Mouse (Mus musculus): ENCODE results near the gene Kdm2b. TPM values are rescaled to one million over a fixed set of nuclear protein-coding genes. Genes with fewer than 3 reads are reported as not detected.
"Not testable (repeated sequence)": the region's sequence is repeated elsewhere in the genome, so short reads cannot be mapped to it uniquely, and the experiment has no call there.

Kdm2b gene
- total RNA-seq, 2 experiments from 2014 or later: 140 to 144 TPM

DNA sequence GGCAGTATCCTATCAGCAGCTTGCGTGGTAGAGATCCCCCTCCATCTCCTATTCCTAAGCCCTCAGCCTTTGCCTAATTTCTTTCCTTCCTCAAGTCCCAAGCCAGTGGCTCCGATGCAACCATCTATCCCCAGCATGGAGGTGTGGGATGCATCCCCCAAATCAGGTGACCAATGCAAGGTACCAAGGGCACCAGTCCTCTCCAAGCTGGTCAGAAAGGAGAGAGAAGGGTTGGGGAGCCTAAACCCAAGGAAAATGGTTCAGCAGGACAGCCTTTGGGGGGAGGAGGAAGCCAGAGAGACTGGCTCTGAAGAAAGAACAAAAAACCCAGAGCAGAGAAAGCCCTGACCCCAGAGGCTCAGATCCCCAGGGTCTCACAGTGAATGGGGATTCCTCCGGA lies 4.3 kb downstream of the Kdm2b start:
- no peak for DNase-seq
- intact Hi-C loops (cut with DNase I): no loop called here

DNA sequence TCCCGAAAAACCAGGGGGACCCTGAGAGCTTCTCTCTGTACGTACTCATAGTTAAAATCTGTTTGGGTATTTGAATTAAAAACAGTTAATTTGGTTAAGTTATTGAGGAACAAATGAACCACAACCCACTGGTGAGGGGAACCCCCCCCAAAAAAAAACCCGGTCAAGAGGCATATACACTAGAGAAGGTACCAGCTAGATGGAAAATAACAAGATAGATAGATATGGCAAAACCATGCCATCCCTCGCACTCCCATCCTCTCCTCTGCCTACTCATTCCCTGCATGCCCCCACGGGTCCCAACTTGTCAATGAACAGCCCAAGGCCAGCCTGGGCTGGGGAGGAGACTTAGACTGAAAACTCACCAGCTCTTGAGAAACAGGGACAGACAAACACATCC lies 5.1 kb downstream of the Kdm2b start:
- intact Hi-C loops (cut with DNase I): no loop called here
- DNase-seq: no peak

DNA sequence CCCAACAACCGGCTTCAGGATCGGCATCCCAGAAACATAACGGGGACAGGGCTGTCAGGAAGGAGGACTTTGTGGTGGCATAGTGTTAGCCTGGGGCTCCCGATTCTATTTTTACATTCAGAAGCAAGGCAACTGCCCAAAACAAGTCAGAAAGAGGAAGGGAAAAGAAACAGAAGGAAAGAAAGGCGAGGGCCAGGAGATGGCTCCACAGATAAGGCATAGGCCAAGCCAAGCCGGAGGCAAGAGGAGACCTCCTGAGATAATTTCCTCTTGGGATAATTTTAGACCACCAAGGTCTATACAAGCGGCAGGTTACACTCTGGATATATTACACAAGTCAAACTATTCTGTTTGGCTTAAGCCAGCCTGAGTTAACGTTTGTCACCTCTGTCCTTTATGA lies 10.7 kb downstream of the Kdm2b start:
- intact Hi-C loops (cut with DNase I): loop anchor here (10.0 kb wide), 1 partner anchor 66 kb away; the partner anchor contains the start of gene Morn3
- no peak for DNase-seq

DNA sequence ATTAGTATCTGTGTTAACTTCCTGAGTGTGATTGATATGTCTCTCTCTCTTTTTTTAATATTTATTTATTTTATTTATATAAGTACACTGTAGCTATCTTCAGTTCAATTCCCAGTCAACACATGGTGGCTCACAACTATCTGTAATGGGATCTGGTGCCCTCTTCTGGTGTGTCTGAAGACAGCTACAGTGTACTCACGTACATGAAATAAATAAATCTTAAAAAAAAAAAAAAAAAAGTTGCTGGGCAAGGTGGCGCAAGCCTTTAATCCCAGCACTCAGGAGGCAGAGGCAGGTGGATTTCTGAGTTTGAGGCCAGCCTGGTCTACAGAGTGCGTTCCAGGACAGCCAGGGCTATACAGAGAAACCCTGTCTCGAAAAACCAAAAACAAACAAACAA lies 14.9 kb downstream of the Kdm2b start:
- DNase-seq: not testable (repeated sequence)
- intact Hi-C loops (cut with DNase I): loop anchor here (10.0 kb wide), 1 partner anchor 70 kb away; the partner anchor contains the start of gene Morn3

DNA sequence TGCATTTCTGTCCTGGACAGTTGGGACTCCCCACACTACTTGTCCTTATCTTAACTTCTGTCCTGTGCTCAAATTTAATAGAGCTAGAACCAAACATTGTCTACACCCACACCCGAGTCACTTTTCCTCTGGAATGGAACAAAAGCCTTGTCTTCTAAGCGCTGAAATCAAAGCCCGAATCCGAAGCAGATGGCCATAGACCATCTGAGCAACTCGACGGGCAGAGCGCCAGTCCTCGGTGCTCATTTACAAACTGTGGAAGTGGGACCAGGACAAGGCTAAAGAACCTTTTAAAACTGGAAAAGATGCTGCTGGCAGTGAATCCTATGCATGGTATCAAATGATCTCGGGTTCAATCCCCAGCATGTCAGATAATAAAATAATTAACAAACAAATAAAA lies 17.5 kb downstream of the Kdm2b start:
- intact Hi-C loops (cut with DNase I): loop anchor here (10.0 kb wide), 1 partner anchor 73 kb away; the partner anchor contains the start of gene Morn3
- DNase-seq: peak; percentile 77

DNA sequence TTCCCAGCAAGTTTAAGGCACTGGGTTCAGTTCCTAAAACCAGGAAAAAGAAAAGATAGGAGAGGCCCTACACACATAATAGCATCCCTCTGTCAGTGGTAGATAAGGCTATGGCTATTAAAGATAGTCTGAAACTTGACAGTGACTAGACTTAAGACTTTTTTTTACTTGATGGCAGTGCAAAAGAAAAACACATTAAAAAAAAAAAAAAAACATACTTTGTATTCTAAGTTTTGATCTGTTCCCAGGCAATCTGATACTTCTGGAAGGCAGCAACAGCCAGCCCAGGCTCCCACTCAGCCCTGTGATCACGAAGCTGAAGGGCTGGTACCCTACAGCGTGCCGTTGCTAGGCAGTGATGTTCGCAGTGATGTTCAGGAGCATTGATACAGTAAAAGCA lies 18.2 kb downstream of the Kdm2b start:
- DNase-seq: no peak
- intact Hi-C loops (cut with DNase I): loop anchor here (10.0 kb wide), 1 partner anchor 73 kb away; the partner anchor contains the start of gene Morn3

DNA sequence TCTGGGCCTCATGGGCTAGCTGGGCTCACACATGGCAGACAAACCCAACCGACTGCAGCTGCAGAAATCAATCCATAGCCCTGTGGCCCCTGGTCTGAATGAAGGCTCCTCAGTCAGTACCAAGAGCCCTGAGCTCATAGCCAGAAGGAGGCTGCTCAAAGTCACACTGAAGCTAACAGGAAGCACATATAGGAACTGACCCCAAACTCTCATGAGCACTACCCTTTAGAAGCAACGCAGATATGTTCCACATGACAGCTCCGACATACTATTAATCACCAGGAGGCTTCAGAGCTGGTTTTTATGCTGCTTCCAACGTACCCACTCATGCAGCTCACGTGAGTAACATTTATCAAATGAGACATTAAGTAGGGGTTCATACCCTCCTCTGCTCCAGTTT lies 19.6 kb downstream of the Kdm2b start:
- intact Hi-C loops (cut with DNase I): loop anchor here (10.0 kb wide), 1 partner anchor 75 kb away; the partner anchor contains the start of gene Morn3
- DNase-seq: no peak

DNA sequence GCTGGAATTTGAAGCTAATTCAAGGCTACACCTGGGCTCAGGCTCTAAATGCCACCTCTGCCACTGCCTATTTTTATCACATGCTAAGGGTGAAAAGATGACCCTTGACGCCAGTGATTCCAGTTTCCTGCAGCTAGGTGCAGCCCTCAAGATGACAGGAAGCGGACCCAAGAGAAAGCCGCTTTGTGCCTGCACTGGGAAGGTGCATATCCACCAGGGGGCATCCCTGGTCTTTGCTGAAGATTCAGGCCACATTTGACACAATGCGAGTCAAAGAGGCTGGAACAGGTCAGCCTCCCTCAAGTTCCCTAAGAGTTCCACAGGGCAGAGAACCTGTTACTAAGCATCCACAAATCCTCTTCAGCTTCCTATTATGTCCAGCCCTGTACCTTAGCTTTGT lies 21.3 kb downstream of the Kdm2b start:
- intact Hi-C loops (cut with DNase I): no loop called here
- peak; percentile 77 for DNase-seq

DNA sequence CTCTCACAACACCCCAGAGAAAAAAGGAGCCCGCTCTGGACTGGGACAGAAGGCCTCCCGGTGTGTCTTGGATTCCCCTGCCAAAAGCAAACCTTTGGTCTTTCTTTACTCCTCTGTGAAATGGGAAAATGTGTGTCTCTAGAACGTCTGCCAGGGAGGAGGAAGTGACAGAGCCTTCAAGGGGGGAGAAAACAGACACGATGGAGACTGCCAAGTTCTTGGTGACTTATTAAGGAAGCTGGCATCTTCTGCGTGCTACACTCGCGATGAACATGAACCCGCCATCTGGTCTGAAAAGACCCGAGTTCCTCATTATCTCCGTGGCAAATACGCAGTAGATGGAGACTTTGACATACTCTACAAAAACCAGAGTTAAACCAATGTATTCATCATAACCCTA lies 24.2 kb downstream of the Kdm2b start:
- intact Hi-C loops (cut with DNase I): no loop called here
- no peak for DNase-seq

DNA sequence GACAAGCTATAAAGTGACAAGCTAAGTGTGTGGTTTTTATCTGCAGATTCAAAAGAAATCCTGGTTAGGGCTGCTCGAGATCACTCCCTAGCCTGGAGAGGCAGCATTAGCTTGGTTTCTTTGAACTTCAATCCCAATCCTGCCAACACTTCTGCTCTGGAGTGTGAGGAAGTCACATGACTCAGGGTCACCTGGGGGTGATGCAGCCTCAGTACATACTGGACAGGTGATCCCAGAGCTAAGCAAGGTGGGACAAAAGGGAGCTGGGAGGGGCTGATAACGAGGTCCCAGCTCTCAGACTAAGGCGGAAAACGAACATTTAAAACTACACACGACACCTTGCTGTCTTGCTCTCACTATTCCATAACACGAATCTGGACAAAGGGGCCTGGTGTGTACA lies 24.8 kb downstream of the Kdm2b start:
- intact Hi-C loops (cut with DNase I): no loop called here
- no peak for DNase-seq

DNA sequence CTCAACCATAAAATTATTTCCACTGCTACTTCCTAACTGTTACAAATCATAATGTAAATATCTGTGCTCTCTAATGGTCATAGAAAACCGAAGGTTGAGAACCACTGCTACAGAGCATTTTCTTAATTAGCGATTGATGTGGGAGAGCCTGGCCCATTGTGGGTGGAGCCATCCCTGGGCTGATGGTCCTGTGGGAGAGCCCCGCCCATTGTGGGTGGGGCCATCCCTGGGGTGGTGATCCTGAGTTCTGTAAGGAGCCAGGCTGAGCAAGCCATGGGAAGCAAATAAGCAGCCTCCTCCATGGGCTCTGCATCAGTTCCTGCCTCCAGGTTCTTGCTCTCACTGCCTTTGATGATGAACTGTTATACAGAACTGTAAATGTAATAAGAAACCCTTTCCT lies 27.7 kb downstream of the Kdm2b start:
- intact Hi-C loops (cut with DNase I): no loop called here

DNA sequence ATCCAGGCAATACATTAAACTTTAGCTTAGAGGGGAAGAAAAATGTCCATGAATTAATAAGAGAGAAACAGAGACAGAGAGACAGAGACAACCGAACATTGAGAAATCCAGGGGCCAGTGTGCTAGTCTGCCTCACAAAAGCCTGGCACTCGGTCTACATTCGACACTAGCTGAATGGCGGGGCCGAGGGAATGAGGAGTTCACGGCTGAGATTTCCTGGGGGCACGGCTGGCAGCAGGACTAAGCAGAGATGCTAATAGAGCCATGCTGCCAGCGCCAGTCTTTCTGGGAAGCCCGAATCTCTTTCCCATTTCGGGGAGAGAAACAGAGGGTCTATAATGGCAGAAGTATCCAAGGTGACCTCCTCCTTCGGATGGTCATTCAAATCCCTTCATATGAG lies 30.2 kb downstream of the Kdm2b start:
- intact Hi-C loops (cut with DNase I): no loop called here
- peak; percentile 29 for DNase-seq

More for the DNA sequence above, 27.7 kb downstream of the Kdm2b start:
- DNase-seq: no peak

DNA sequence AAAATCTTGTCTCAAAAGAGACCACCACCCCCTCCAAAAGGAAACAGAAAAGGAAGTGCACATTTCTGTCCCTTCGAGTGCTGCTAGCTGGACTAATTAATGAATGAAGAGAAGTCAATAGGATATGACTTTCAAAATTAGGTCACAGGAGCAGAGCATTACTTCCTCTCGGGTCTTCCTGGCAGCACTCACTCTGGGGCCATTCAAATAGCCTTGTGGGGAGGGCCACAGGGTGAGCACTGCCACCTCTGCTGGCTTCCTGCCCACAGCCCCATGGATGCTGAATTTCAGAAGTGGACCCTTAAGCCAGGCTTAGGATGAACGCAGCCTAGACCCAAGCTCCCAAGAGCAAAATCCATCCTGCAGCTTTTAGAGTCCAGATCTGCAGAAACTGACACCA lies 33.6 kb downstream of the Kdm2b start:
- intact Hi-C loops (cut with DNase I): no loop called here
- DNase-seq: no peak

DNA sequence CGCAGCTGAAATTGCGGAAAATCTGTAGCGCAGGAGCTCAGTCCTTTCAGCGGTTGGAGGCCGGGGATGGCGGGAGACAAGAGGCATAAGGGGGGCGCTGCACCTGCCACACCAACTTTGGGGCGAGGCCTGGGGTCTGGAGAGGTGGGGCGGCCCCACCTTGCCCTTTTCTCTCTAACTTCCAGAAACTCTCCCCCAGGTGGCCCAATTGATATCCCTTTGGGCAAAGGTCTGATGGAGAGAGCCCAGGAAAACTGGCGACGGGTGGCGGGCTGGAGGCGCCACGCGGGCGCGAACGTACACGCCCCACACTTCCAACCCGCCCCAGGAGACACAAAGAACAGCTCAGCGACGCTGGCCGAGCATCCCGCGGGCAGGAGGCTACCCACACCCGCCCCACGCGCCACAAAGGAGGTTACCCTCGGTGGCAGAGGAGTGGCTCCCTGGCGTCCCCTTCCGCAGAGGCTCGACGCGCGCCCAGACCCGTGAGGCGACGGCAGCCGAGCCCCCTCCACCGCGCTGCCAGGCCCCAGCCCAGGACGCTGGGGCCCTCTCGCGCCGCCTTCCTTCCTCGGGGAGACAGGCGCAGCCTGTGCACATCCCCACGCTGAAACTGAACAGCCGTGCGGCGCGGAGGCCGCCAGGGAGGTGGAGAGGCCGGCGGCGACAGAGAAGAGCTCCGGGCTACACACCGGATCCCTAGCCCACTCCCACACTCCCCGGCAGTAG lies 37.5 kb downstream of the Kdm2b start:
- intact Hi-C loops (cut with DNase I): no loop called here
- peak; percentile 18 for DNase-seq

DNA sequence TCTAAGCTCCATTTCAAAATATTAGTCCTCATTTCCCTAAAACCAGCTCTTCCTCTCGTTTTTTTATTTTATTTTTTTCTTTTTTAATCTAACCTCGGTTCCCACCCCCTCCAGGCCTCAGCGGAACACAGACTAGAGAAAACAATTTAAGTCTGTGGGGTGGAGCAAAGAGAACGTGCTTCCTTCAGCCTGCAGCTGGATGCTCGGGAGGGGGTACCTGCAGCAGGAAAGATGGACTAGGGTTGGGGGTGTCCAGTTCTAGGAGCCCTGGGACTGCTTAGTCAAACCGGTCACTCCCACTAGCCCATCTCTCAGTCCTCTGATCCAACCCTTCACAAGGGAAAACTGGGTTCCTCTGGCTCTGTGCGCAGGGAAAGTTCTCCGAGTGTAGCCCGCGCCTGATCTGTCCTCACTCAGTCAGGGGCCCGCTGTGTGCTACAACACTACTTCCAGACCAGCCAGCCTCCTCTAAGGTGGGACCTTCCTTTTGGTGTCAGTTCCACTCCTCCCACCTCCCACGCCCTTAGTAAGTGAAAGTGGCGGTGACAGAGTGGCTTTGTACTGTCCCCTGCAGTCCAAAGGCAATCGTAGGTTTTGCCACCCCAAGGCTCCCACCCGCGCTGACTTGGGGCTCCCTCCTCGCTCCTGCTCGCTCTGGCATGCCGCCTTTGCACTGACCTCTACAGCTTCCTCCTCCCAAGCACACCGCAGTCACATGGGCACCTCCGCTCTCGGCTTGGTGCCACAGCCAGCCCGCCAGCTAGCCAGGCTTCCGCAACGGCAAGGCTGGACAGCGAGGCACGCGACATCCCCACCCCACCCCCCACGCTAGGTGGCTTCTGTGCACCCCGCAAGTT lies 38.3 kb downstream of the Kdm2b start:
- intact Hi-C loops (cut with DNase I): no loop called here
- peak; percentile 59 for DNase-seq

DNA sequence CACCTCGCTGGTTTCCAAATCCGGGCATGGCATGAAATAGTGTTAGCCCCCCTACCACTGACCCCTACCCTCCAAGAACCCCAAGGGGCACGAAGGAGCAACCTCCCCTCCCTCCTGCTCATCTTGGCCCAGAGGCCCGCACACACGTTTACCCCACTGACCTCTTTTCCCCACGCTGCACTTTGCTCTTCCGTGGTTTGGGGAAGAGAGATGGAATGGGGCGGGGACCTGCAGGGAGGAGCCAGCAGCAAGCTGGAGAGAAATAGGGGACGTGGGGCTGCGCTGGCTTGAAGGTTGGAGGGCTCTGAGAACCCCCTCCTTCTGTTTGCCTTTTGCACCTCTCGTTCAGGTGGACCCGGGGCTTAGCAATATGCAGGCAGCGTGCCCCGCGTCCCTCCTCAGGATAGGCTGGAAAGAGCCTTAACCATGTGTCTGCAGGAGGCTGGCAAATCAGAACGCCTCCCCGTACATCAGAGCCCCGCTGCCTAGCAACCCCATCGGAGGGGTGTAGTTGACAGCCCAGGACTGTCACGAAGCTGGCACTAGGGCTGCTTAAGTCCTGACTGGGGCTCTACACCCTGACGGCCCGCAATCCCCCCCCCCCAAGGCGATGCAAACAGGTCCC lies 39.2 kb downstream of the Kdm2b start:
- intact Hi-C loops (cut with DNase I): no loop called here
- peak; percentile 73 for DNase-seq

DNA sequence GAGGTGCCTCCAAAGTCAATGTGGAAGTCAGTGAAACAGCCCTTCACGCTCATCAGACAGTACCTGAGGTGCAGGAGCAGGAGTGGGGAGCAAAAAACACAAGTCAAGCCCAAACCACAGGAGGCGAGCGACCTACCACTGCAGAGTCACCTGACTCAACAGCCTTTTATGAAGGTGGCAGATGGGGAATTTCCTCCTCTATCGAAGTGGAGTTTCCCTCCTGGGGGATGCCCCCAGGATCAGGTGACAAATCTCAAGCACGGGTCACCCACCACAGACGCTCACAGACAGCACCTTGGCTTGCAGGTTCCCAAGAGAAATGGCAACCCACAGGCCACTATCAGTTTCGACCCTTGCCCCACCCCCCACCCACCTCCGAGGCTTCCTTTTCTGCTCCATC lies 40.5 kb downstream of the Kdm2b start:
- intact Hi-C loops (cut with DNase I): no loop called here
- DNase-seq: no peak

DNA sequence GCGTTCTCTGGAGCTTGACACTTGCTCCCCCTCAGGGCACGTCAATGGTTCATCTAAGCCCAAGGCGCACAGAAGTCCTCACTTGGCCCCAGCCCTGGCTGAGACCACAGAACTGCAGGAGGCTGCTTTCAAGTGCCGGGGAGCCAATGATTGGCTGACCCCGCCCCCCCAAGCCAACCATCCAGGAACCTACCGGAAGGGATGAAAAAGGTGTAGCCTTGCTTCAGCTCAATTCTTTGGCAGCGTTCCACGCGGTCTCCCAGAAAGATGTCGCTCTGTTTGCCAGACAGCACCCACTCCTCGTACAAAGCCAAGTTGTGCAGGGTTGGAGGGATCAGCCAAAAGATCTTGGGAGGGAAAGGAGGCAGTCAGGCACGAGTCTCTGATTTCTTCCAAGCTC lies 42.1 kb downstream of the Kdm2b start:
- intact Hi-C loops (cut with DNase I): no loop called here
- DNase-seq: no peak

DNA sequence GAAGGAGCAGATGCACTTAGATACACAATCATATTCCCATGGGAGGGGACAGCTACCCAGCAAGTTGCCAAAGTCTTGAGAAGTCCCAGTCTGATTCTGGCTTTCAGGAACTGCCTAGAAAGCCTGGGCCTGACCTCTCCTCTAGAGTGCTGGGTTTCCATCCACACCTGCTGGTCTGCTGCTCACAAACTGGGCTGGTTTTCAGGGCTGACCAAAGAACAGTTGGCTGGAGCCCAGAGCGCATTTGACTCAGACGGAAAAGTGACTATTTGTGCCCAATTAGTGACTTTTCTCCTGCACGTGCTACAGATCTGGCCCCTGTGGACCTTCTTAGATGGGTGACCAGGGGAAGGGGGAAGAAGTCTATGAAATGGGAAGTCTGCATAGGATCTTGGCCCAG lies 50.9 kb downstream of the Kdm2b start:
- peak; percentile 44 for DNase-seq
- intact Hi-C loops (cut with DNase I): no loop called here

DNA sequence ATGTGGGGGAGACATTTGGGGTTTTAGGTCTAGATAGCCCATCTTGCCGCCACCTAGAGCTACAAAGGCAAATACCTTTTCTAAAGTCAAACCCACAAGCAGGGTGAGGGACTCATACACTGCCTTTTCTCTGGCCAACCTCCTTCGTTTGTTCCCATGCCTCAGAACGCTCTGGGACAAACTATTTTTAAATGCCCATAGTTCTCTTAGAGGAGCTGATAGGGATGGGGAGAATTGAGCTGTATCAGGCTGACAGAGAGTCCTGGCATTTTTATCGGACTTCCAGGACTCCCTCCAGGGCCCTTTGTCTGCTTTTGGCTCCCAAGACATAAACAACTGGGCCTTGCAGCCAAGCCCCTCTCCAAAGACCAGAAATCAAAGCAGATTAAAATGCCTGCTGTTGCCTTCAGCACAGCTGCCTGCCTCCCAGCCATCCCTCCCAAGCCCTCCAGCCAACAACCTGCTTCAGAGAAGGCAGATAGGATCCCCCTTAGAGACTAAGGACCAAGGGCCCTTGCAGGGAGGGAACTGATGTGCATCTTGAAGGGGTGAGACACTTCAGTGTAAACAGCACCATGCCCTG lies 51.6 kb downstream of the Kdm2b start:
- DNase-seq: peak; percentile 34
- intact Hi-C loops (cut with DNase I): no loop called here

DNA sequence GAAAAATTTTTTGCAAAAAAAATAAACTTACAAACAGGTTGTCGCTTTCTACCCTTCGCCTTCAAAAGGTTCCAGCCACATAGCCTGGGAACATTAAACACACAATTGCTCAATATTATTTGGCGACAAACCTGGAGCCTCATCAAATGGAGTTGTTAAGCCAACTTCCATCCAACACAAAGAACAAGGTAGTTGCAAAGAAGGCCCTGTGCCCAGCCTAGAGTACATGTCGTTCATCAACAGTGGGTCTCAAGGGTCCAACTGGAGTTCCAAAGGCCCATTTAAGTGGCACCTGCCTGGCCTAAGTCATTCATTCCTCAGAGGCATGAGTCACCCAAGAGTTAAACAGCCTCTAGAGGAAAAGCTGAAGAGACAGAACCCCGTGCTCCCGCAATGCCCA lies 52.6 kb downstream of the Kdm2b start:
- intact Hi-C loops (cut with DNase I): no loop called here
- no peak for DNase-seq
